Mouse (Mus musculus) limb, embryonic 10.5 days (tissue): ENCODE measurements around the gene Polr2b. TPM values are rescaled to one million over a fixed set of nuclear protein-coding genes. Genes with fewer than 3 reads are reported as not detected.

Experiments used
- DNase-seq: peaks from one replicate; pipeline ENCODE4 v3.0.0-alpha.2; 2017; ENCODE audit warnings: low spot score
- H3K27ac ChIP-seq: fragments of 300-500 bp; sonication (generic); 2 replicates; pipeline ENCODE4 v1.5.1; 2016; ENCODE audit warnings: mild to moderate bottlenecking
- H3K27me3 ChIP-seq: fragments of 300-500 bp; sonication (generic); 2 replicates; pipeline ENCODE4 v1.6.1; 2016; ENCODE audit warnings: low read depth, mild to moderate bottlenecking; ENCODE audit not compliant: poor library complexity, severe bottlenecking
- H3K36me3 ChIP-seq: fragments of 300-500 bp; sonication (generic); 2 replicates; pipeline ENCODE4 v1.6.1; 2016; ENCODE audit warnings: mild to moderate bottlenecking, moderate library complexity
- H3K4me1 ChIP-seq: fragments of 300-500 bp; sonication (generic); 2 replicates; pipeline ENCODE4 v1.6.1; 2016
- H3K4me3 ChIP-seq: fragments of 300-500 bp; sonication (generic); 2 replicates; pipeline ENCODE4 v1.5.1; 2016; ENCODE audit warnings: mild to moderate bottlenecking, moderate library complexity
- H3K9me3 ChIP-seq: fragments of 300-500 bp; sonication (generic); replicated peaks from 2 replicates; pipeline ENCODE4 v1.6.1; 2016; ENCODE audit warnings: mild to moderate bottlenecking
- WGBS: fragments of 180-500 bp; shearing (Covaris S2); methylation state at CpG from one replicate; pipeline ENCODE4 v1.1.7; 2016; 5-methylcytosine and 5-hydroxymethylcytosine counted together
- polyA plus RNA-seq: library from polyadenylated mRNA; unstranded; fragments of >200 nt; fragmentation: Nextera tagmentation; extraction: Ambion mirVana; gene quantifications from 2 replicates; pipeline ENCODE4 v1.2.1, GENCODE M21; 2016

Gene Polr2b
- 86.2 and 95.9 TPM in 2 replicates for polyA plus RNA-seq

- Histone ChIP-seq H3K9me3 (no peaks in the 10 kb centered on the region), H3K4me3 (peak within 1 kb of the TSS; percentile 92), H3K4me1 (peaks cover 28% of the 10 kb centered on the region), H3K36me3 (peaks cover 57% of the 10 kb centered on the region), H3K27me3 (no peaks in the 10 kb centered on the region), H3K27ac (peak within 1 kb of the TSS; percentile 93)
- peak; percentile 99 for DNase-seq
- WGBS: under 1% methylated on average over 85 of the region's 85 CpGs
These were observed at the start of gene Polr2b, which contains the start of gene Noa1 for GRCm38 (mm10) chr5:77309924-77310772. Gene Polr2b (plus strand): TSS chr5:77310147. Gene Noa1 (minus strand): TSS chr5:77310084.

- no peak overlapping the region for H3K4me3 ChIP-seq
- 92% methylated on average over 4 of the region's 4 CpGs for WGBS
- H3K27me3 ChIP-seq: no peaks in the 10 kb centered on the region
- DNase-seq: no peak
- no peak overlapping the region for H3K27ac ChIP-seq
- H3K4me1 ChIP-seq: peaks cover 12% of the 10 kb centered on the region
- H3K9me3 ChIP-seq: no peaks in the 10 kb centered on the region
- no peaks in the 10 kb centered on the region for H3K36me3 ChIP-seq
These were observed 48.8 kb upstream of the Polr2b start for GRCm38 (mm10) chr5:77261137-77261536.

- Histone ChIP-seq H3K36me3 (no peaks in the 10 kb centered on the region), H3K27me3 (no peaks in the 10 kb centered on the region), H3K4me1 (peaks cover 12% of the 10 kb centered on the region), H3K4me3 (no peak overlapping the region), H3K9me3 (no peaks in the 10 kb centered on the region), H3K27ac (no peak overlapping the region)
- DNase-seq: no peak
- 81% methylated on average over 5 of the region's 5 CpGs for WGBS
These were observed 47.8 kb upstream of the Polr2b start for GRCm38 (mm10) chr5:77262105-77262504.

GRCm38 (mm10) chr5:77265081-77265670 is 44.8 kb upstream of the Polr2b start, which contains the start of gene Rest:
Gene Rest (plus strand): TSS chr5:77265491.
- Histone ChIP-seq H3K4me1 (peaks cover 17% of the 10 kb centered on the region), H3K27ac (peak within 1 kb of the TSS; percentile 98), H3K36me3 (peaks cover 24% of the 10 kb centered on the region), H3K27me3 (no peaks in the 10 kb centered on the region), H3K4me3 (peak within 1 kb of the TSS; percentile 98), H3K9me3 (no peaks in the 10 kb centered on the region)
- WGBS: 1% methylated on average over 74 of the region's 78 CpGs
- DNase-seq: peak; percentile 92

- Histone ChIP-seq H3K4me3 (peak overlapping the region; percentile 98), H3K4me1 (peaks cover 16% of the 10 kb centered on the region; the same call in 1 of the 2 replicates), H3K36me3 (peaks cover 29% of the 10 kb centered on the region), H3K27me3 (no peaks in the 10 kb centered on the region), H3K9me3 (no peaks in the 10 kb centered on the region), H3K27ac (peak overlapping the region; percentile 98)
- under 1% methylated on average over 39 of the region's 53 CpGs for WGBS
- peak; percentile 88 for DNase-seq
These were observed 44.3 kb upstream of the Polr2b start for GRCm38 (mm10) chr5:77265671-77266065.

- H3K27ac ChIP-seq: peak overlapping the region; percentile 98
- peak; percentile 77 for DNase-seq
- no peaks in the 10 kb centered on the region for H3K9me3 ChIP-seq
- WGBS: under 1% methylated on average over 85 of the region's 87 CpGs
- peaks cover 35% of the 10 kb centered on the region for H3K36me3 ChIP-seq
- H3K4me3 ChIP-seq: peak overlapping the region; percentile 98
- peaks cover 16% of the 10 kb centered on the region; the same call in 1 of the 2 replicates for H3K4me1 ChIP-seq
- H3K27me3 ChIP-seq: no peaks in the 10 kb centered on the region
These were observed 43.7 kb upstream of the Polr2b start for GRCm38 (mm10) chr5:77266066-77266885.

GRCm38 (mm10) chr5:77266886-77267401 is 43.0 kb upstream of the Polr2b start:
- Histone ChIP-seq H3K27ac (peak overlapping the region; percentile 98), H3K4me3 (peak overlapping the region; percentile 98)

GRCm38 (mm10) chr5:77267441-77267840 is 42.5 kb upstream of the Polr2b start:
- DNase-seq: no peak
- Histone ChIP-seq H3K27ac (peak overlapping the region; percentile 98), H3K4me1 (peaks cover 16% of the 10 kb centered on the region; the same call in 1 of the 2 replicates), H3K9me3 (no peaks in the 10 kb centered on the region), H3K27me3 (no peaks in the 10 kb centered on the region), H3K36me3 (peaks cover 47% of the 10 kb centered on the region), H3K4me3 (peak overlapping the region; percentile 98)
- 80% methylated on average over 4 of the region's 4 CpGs for WGBS

More at GRCm38 (mm10) chr5:77266886-77267401, 43.0 kb upstream of the Polr2b start:
- Histone ChIP-seq H3K27me3 (no peaks in the 10 kb centered on the region), H3K9me3 (no peaks in the 10 kb centered on the region), H3K36me3 (peaks cover 42% of the 10 kb centered on the region), H3K4me1 (peaks cover 16% of the 10 kb centered on the region; the same call in 1 of the 2 replicates)
- 4% methylated on average over 11 of the region's 11 CpGs for WGBS
- no peak for DNase-seq

GRCm38 (mm10) chr5:77267957-77268624 is 41.9 kb upstream of the Polr2b start:
- peaks cover 53% of the 10 kb centered on the region for H3K36me3 ChIP-seq
- no peaks in the 10 kb centered on the region for H3K27me3 ChIP-seq
- no peak for DNase-seq
- H3K9me3 ChIP-seq: no peaks in the 10 kb centered on the region
- H3K4me1 ChIP-seq: peaks cover 16% of the 10 kb centered on the region; the same call in 1 of the 2 replicates
- H3K27ac ChIP-seq: no peak overlapping the region
- peak overlapping the region; percentile 10; the same call in 1 of the 2 replicates for H3K4me3 ChIP-seq
- WGBS: 94% methylated on average over 30 of the region's 30 CpGs

- Histone ChIP-seq H3K27me3 (no peaks in the 10 kb centered on the region), H3K9me3 (no peaks in the 10 kb centered on the region), H3K4me1 (peaks cover 13% of the 10 kb centered on the region; the same call in 1 of the 2 replicates), H3K27ac (no peak overlapping the region), H3K36me3 (peaks cover 66% of the 10 kb centered on the region), H3K4me3 (no peak overlapping the region)
- DNase-seq: no peak
- 82% methylated on average over 8 of the region's 8 CpGs for WGBS
These were observed 40.5 kb upstream of the Polr2b start for GRCm38 (mm10) chr5:77269399-77269798.

- WGBS: 76% methylated on average over 7 of the region's 7 CpGs
- DNase-seq: no peak
- no peak overlapping the region for H3K27ac ChIP-seq
- no peaks in the 10 kb centered on the region for H3K9me3 ChIP-seq
- no peak overlapping the region for H3K4me3 ChIP-seq
- H3K4me1 ChIP-seq: no peaks in the 10 kb centered on the region; the same call in 1 of the 2 replicates
- H3K27me3 ChIP-seq: no peaks in the 10 kb centered on the region
- peaks cover 99% of the 10 kb centered on the region for H3K36me3 ChIP-seq
These were observed 36.8 kb upstream of the Polr2b start for GRCm38 (mm10) chr5:77273151-77273550.

GRCm38 (mm10) chr5:77275950-77276349 is 34.0 kb upstream of the Polr2b start:
- Histone ChIP-seq H3K9me3 (no peaks in the 10 kb centered on the region), H3K27ac (no peak overlapping the region), H3K4me1 (no peaks in the 10 kb centered on the region), H3K27me3 (no peaks in the 10 kb centered on the region), H3K36me3 (peaks cover 100% of the 10 kb centered on the region), H3K4me3 (no peak overlapping the region)
- peak; percentile 57 for DNase-seq
- WGBS: 88% methylated on average over 5 of the region's 5 CpGs
